Mouse (Mus musculus): ENCODE results near the gene Adam15. TPM values are rescaled to one million over a fixed set of nuclear protein-coding genes. Genes with fewer than 3 reads are reported as not detected.

Adam15 gene
- polyA plus RNA-seq, 1 experiment from 2014 or later = 76.0 TPM

DNA sequence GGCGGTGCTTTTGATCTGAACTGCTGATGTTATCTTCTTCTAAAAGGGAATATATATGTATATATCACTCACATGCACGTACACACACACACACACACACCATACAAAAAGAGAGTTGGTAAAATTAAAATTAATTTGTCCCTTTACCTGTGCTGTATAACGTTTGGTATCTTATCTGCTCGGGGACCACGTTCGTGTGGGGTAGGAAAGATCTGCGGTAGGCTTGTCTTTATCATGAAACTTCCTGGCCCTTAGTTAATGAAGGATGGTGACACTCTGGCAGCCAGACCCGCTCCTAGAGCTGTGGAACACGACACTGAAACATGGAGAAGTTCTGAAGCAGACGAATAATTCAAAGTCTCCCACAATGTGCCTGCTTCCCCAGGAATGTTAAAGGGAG lies 57.9 kb downstream of the Adam15 start:
- Histone ChIP-seq H3K36me3 (ENCODE audit: control insufficient read depth, insufficient read depth, low read length) (no peaks in the 10 kb centered on the region), H3K4me1 (replicated peaks; ENCODE audit: control insufficient read depth, insufficient read depth, low read length) (no peaks in the 10 kb centered on the region; the same call in 1 of the 2 replicates), H3K4me3 (ENCODE audit: low read length) (no peak overlapping the region), H3K27me3 (ENCODE audit: control insufficient read depth, insufficient read depth, low read depth, low read length) (no peaks in the 10 kb centered on the region), H3K9me3 (ENCODE audit: control insufficient read depth, low read length) (no peaks in the 10 kb centered on the region), H3K27ac (ENCODE audit: low read length) (no peak overlapping the region), H3K4me2 (ENCODE audit: low read depth, low read length) (no peak overlapping the region), H3K9ac (ENCODE audit: low read length) (no peak overlapping the region)
- ATAC-seq (ENCODE audit: low read depth) = no peak
- WGBS = 48% methylated on average over 10 of the region's 10 CpGs

Other genes starting within 250 kb of the Adam15 start
- gene Gm43738, start 248.9 kb downstream of the Adam15 start, polyA plus RNA-seq (2015; fragmentation: Nextera tagmentation; extraction: Ambion mirVana) = not detected in 2 replicates
- gene Fdps, start 248.0 kb downstream of the Adam15 start, polyA plus RNA-seq (2015; fragmentation: Nextera tagmentation; extraction: Ambion mirVana) = 132 and 137 TPM in 2 replicates
- gene Pklr, start 213.9 kb downstream of the Adam15 start, polyA plus RNA-seq (2015; fragmentation: Nextera tagmentation; extraction: Ambion mirVana) = 0.18 and 1.3 TPM in 2 replicates
- gene Hcn3, start 189.8 kb downstream of the Adam15 start, polyA plus RNA-seq (2015; fragmentation: Nextera tagmentation; extraction: Ambion mirVana) = 1.1 and 1.6 TPM in 2 replicates
- 22.7 and 25.1 TPM in 2 replicates for gene Clk2, start 185.2 kb downstream of the Adam15 start, polyA plus RNA-seq (2015; fragmentation: Nextera tagmentation; extraction: Ambion mirVana)
- gene Scamp3, start 172.5 kb downstream of the Adam15 start, polyA plus RNA-seq (2015; fragmentation: Nextera tagmentation; extraction: Ambion mirVana) = 109 and 115 TPM in 2 replicates
- gene Fam189b, start 166.9 kb downstream of the Adam15 start, polyA plus RNA-seq (2015; fragmentation: Nextera tagmentation; extraction: Ambion mirVana) = 19.4 and 22.2 TPM in 2 replicates
- 46.4 and 47.1 TPM in 2 replicates for gene Gba, start 147.1 kb downstream of the Adam15 start, polyA plus RNA-seq (2015; fragmentation: Nextera tagmentation; extraction: Ambion mirVana)
- gene Thbs3, start 134.8 kb downstream of the Adam15 start, polyA plus RNA-seq (2015; fragmentation: Nextera tagmentation; extraction: Ambion mirVana) = 57.7 and 65.4 TPM in 2 replicates
- gene Mtx1, start 122.9 kb downstream of the Adam15 start, polyA plus RNA-seq (2015; fragmentation: Nextera tagmentation; extraction: Ambion mirVana) = 174 and 188 TPM in 2 replicates
- 151 and 162 TPM in 2 replicates for gene Muc1, start 120.9 kb downstream of the Adam15 start, polyA plus RNA-seq (2015; fragmentation: Nextera tagmentation; extraction: Ambion mirVana)
- 304 and 314 TPM in 2 replicates for gene Krtcap2, start 104.0 kb downstream of the Adam15 start, polyA plus RNA-seq (2015; fragmentation: Nextera tagmentation; extraction: Ambion mirVana)
- gene Trim46, start 103.7 kb downstream of the Adam15 start, polyA plus RNA-seq (2015; fragmentation: Nextera tagmentation; extraction: Ambion mirVana) = 7.2 and 7.7 TPM in 2 replicates
- gene Dpm3, start 90.6 kb downstream of the Adam15 start, polyA plus RNA-seq (2015; fragmentation: Nextera tagmentation; extraction: Ambion mirVana) = 135 and 138 TPM in 2 replicates
- 65.7 and 66.7 TPM in 2 replicates for gene Slc50a1, start 79.4 kb downstream of the Adam15 start, polyA plus RNA-seq (2015; fragmentation: Nextera tagmentation; extraction: Ambion mirVana)
- gene Efna1, start 68.9 kb downstream of the Adam15 start, polyA plus RNA-seq (2015; fragmentation: Nextera tagmentation; extraction: Ambion mirVana) = 97.2 and 104 TPM in 2 replicates
- 7.1 and 7.5 TPM in 2 replicates for gene Efna3, start 27.0 kb downstream of the Adam15 start, polyA plus RNA-seq (2015; fragmentation: Nextera tagmentation; extraction: Ambion mirVana)
- gene Efna4, start 12.0 kb downstream of the Adam15 start, polyA plus RNA-seq (2015; fragmentation: Nextera tagmentation; extraction: Ambion mirVana) = 19.8 and 24.7 TPM in 2 replicates
- 0.06 TPM in 1 of 2 replicates, not detected in the other for gene Dcst2, start 12.0 kb upstream of the Adam15 start, polyA plus RNA-seq (2015; fragmentation: Nextera tagmentation; extraction: Ambion mirVana)
- 0.13 and 0.53 TPM in 2 replicates for gene Dcst1, start 15.3 kb upstream of the Adam15 start, polyA plus RNA-seq (2015; fragmentation: Nextera tagmentation; extraction: Ambion mirVana)
- 4.8 and 5.9 TPM in 2 replicates for gene Zbtb7b, start 44.8 kb upstream of the Adam15 start, polyA plus RNA-seq (2015; fragmentation: Nextera tagmentation; extraction: Ambion mirVana)
- gene Lenep, start 52.8 kb upstream of the Adam15 start, polyA plus RNA-seq (2015; fragmentation: Nextera tagmentation; extraction: Ambion mirVana) = 0.21 TPM in 1 of 2 replicates, not detected in the other
- gene Flad1, start 61.9 kb upstream of the Adam15 start, polyA plus RNA-seq (2015; fragmentation: Nextera tagmentation; extraction: Ambion mirVana) = 24.0 and 26.9 TPM in 2 replicates
- 490 and 518 TPM in 2 replicates for gene Cks1b, start 68.4 kb upstream of the Adam15 start, polyA plus RNA-seq (2015; fragmentation: Nextera tagmentation; extraction: Ambion mirVana)
- 110 and 114 TPM in 2 replicates for gene Shc1, start 68.4 kb upstream of the Adam15 start, polyA plus RNA-seq (2015; fragmentation: Nextera tagmentation; extraction: Ambion mirVana)
- 31.5 and 33.3 TPM in 2 replicates for gene Pygo2, start 80.2 kb upstream of the Adam15 start, polyA plus RNA-seq (2015; fragmentation: Nextera tagmentation; extraction: Ambion mirVana)
- gene Pbxip1, start 86.7 kb upstream of the Adam15 start, polyA plus RNA-seq (2015; fragmentation: Nextera tagmentation; extraction: Ambion mirVana) = 35.8 and 38.3 TPM in 2 replicates
- 44.4 and 50.0 TPM in 2 replicates for gene Pmvk, start 104.5 kb upstream of the Adam15 start, polyA plus RNA-seq (2015; fragmentation: Nextera tagmentation; extraction: Ambion mirVana)
- gene Kcnn3, start 170.2 kb upstream of the Adam15 start, polyA plus RNA-seq (2015; fragmentation: Nextera tagmentation; extraction: Ambion mirVana) = 0.68 and 1.1 TPM in 2 replicates

Measured in lung, embryonic 16.5 days (tissue).